In the genomic region with DNA sequence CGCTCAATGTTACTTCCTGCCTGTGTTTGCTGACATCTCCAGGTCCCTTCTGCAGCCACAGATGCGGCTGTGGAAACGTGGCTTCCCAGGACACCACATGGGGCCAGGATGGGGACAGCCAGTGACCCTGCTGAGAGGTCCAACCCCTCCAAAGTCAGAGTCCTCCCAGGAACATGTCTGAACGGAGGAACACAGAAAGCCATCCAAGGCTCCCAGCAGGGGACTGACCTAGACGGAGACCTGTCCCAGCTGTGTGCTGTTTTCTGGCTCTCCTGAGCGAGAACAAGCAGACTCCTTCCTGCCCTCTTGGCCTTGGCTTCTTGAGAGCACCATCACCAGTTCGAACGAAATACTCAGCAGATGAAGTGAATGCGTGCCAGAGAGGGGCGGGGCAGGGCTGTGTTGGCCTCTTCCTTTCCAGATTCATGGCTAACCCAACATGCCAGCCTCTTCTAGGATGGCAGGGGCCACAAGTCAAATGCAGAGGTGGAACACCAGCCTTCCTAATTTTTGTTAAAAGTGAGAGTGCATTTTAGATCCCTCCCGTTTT, we compare ENCODE assay signal across 24 mouse cellular contexts. TPM values are rescaled to one million over a fixed set of nuclear protein-coding genes. Genes with fewer than 3 reads are reported as not detected.
"Had no signal": no experiment of that assay in that cellular context is flagged by ENCODE, and none has a peak within 500 bp of the region (broad histone marks: within the 10 kb centered on the region; RNA-seq: fewer than 3 reads in every experiment).

No protein-coding gene starts in this region.

- H3K4me1 ChIP-seq: liver, embryonic 15.5 days; lung, embryonic 15.5 days; megakaryocyte, embryonic 14.5 days; neural tube, embryonic 12.5 days; neural tube, embryonic 15.5 days had no signal

- H3K4me2 ChIP-seq: liver, embryonic 15.5 days; lung, embryonic 15.5 days; neural tube, embryonic 12.5 days; neural tube, embryonic 15.5 days had no signal

- H3K4me3 ChIP-seq: layer of hippocampus, adult 2 months; left cerebral cortex, adult 2 months; liver, embryonic 15.5 days; lung, embryonic 15.5 days; megakaryocyte, embryonic 14.5 days; midbrain, embryonic 10.5 days; neural tube, embryonic 12.5 days; neural tube, embryonic 15.5 days had no signal

- H3K9me3 ChIP-seq: liver, embryonic 15.5 days; lung, embryonic 15.5 days; neural tube, embryonic 12.5 days; neural tube, embryonic 15.5 days had no signal

- H3K36me3 ChIP-seq: liver, embryonic 15.5 days; lung, embryonic 15.5 days; midbrain, embryonic 10.5 days; neural tube, embryonic 12.5 days; neural tube, embryonic 15.5 days had no signal

- H3K27me3 ChIP-seq: liver, embryonic 15.5 days; lung, embryonic 15.5 days; neural tube, embryonic 12.5 days; neural tube, embryonic 15.5 days had no signal

- DNase-seq: kidney, adult 2 months; kidney, postnatal 25 days; layer of hippocampus, adult 9-11 months; lung, adult 18-20 months; lung, postnatal 10 days; lung, postnatal 36 days; midbrain, embryonic 14.5 days; right cerebral cortex, adult 18-20 months; right cerebral cortex, postnatal 14 days; right cerebral cortex, postnatal 4 days; thymus, adult 2 months; thymus, postnatal 14 days; thymus, postnatal 4 days had no signal

- H3K27ac ChIP-seq: kidney, postnatal 0 days; layer of hippocampus, adult 2 months; left cerebral cortex, adult 2 months; liver, embryonic 15.5 days; lung, embryonic 15.5 days; midbrain, embryonic 10.5 days; neural tube, embryonic 12.5 days; neural tube, embryonic 15.5 days; stomach, postnatal 0 days had no signal

- H3K9ac ChIP-seq: liver, embryonic 15.5 days; lung, embryonic 15.5 days; neural tube, embryonic 12.5 days; neural tube, embryonic 15.5 days had no signal

RNA-seq across cellular contexts. Expression of gene Ano2, which starts 39.8 kb away (rescaled TPM):
- polyA plus RNA-seq: liver, adult 2 months had no signal
